Mouse (Mus musculus) heart, adult 2 months (tissue): ENCODE measurements around the gene Usp22. TPM values are rescaled to one million over a fixed set of nuclear protein-coding genes. Genes with fewer than 3 reads are reported as not detected.

Experiments
- DNase-seq, 2 experiments: peaks; one replicate each; pipeline ENCODE4 v3.0.0; 2021
- H3K27ac ChIP-seq: fragments of 200-600 bp; 2 replicates; pipeline ENCODE4 v1.8.1; 2022
- H3K27me3 ChIP-seq: fragments of 200-500 bp; 2 replicates; pipeline ENCODE4 v1.6.1; 2012; ENCODE audit warnings: mild to moderate bottlenecking, low read length, inconsistent platforms, mixed read lengths; ENCODE audit not compliant: control insufficient read depth, insufficient read depth
- H3K36me3 ChIP-seq: fragments of 200-500 bp; 2 replicates; pipeline ENCODE4 v1.6.1; 2012; ENCODE audit warnings: low read length, inconsistent platforms; ENCODE audit not compliant: control insufficient read depth, insufficient read depth
- H3K4me1 ChIP-seq: fragments of 200-500 bp; 2 replicates; pipeline ENCODE4 v1.6.1; 2011; ENCODE audit warnings: low read length; ENCODE audit not compliant: control insufficient read depth, insufficient read depth
- H3K4me3 ChIP-seq: fragments of 200-600 bp; 2 replicates; pipeline ENCODE4 v1.8.1; 2022
- H3K79me2 ChIP-seq: fragments of 200-500 bp; replicated peaks from 2 replicates; pipeline ENCODE4 v1.6.1; 2012; ENCODE audit warnings: mild to moderate bottlenecking, inconsistent platforms, low read length, moderate library complexity, mixed read lengths; ENCODE audit not compliant: control insufficient read depth, insufficient read depth
- H3K9ac ChIP-seq: fragments of 200-500 bp; 2 replicates; pipeline ENCODE4 v1.6.1; 2012; ENCODE audit warnings: low read depth, mild to moderate bottlenecking, control low read depth, inconsistent platforms, low read length, mixed read lengths
- CTCF ChIP-seq: fragments of 200-600 bp; IDR thresholded peaks from 2 replicates; pipeline ENCODE4 v1.8.1; 2022; ENCODE audit warnings: antibody characterized with exemption, mild to moderate bottlenecking, moderate library complexity
- EP300 ChIP-seq: fragments of 200-500 bp; IDR thresholded peaks from 2 replicates; pipeline ENCODE4 v1.6.1; 2011; ENCODE audit warnings: low read depth, low read length, control low read depth; ENCODE audit not compliant: insufficient read depth
- POLR2A ChIP-seq: fragments of 200-500 bp; IDR thresholded peaks from 2 replicates; pipeline ENCODE4 v1.6.1; 2011; ENCODE audit warnings: mild to moderate bottlenecking, low read depth, low read length, control low read depth; ENCODE audit not compliant: insufficient read depth
- WGBS: fragments of 180-500 bp; shearing (Covaris S2); methylation state at CpG from one replicate; pipeline ENCODE4 v1.1.7; 2018; 5-methylcytosine and 5-hydroxymethylcytosine counted together
- intact Hi-C: fragments of 180-260 bp; cut with DNase I; formaldehyde crosslinking; loops from one replicate; pipeline ENCODE4 v1.15.1; 2025
- polyA plus RNA-seq: library from polyadenylated mRNA; depleted of rRNA; stranded (reverse); fragments of >200 nt; gene quantifications from 2 replicates; pipeline ENCODE4 v1.2.3, GENCODE M21; 2012; rRNA removed
- total RNA-seq, 2 experiments: library from RNA; stranded (reverse); gene quantifications; 2 replicates each; pipeline ENCODE4 v1.2.3; 2021

The Usp22 gene
- total and polyA plus RNA-seq, 3 experiments = 21.7 to 27.1 (median 22.6) TPM

GRCm38 (mm10) chr11:61110113-61110512 is 64.7 kb downstream of the Usp22 start:
- Histone ChIP-seq H3K27ac (no peak overlapping the region), H3K4me1 (no peaks in the 10 kb centered on the region), H3K4me3 (no peak overlapping the region), H3K27me3 (no peaks in the 10 kb centered on the region), H3K36me3 (no peaks in the 10 kb centered on the region), H3K9ac (no peak overlapping the region), H3K79me2 (no peaks in the 10 kb centered on the region)
- no peak for TF ChIP-seq CTCF
- no peak for TF ChIP-seq POLR2A
- no peak for TF ChIP-seq EP300
- DNase-seq = no peak
- intact Hi-C loops = no loop called here
- 66% methylated on average over 10 of the region's 10 CpGs for WGBS

- no peaks in the 10 kb centered on the region for H3K4me1 ChIP-seq
- WGBS = 73% methylated on average over 6 of the region's 6 CpGs
- no peaks in the 10 kb centered on the region for H3K79me2 ChIP-seq
- no peaks in the 10 kb centered on the region for H3K27me3 ChIP-seq
- H3K27ac ChIP-seq = no peak overlapping the region
- no peak overlapping the region for H3K9ac ChIP-seq
- TF ChIP-seq CTCF (no peak), EP300 (no peak), POLR2A (no peak)
- no peak overlapping the region for H3K4me3 ChIP-seq
- no peak for DNase-seq
- intact Hi-C loops = loop anchor here (5.0 to 10.0 kb wide), 3 partner anchors 278 to 735 kb away; no protein-coding TSS in a partner anchor
- H3K36me3 ChIP-seq = no peaks in the 10 kb centered on the region
These were observed 65.1 kb downstream of the Usp22 start for GRCm38 (mm10) chr11:61109707-61110106.

- Histone ChIP-seq H3K36me3 (no peaks in the 10 kb centered on the region), H3K4me3 (no peak overlapping the region), H3K79me2 (no peaks in the 10 kb centered on the region), H3K27ac (no peak overlapping the region), H3K27me3 (no peaks in the 10 kb centered on the region), H3K4me1 (no peaks in the 10 kb centered on the region), H3K9ac (no peak overlapping the region)
- WGBS = 76% methylated on average over 12 of the region's 12 CpGs
- TF ChIP-seq EP300 (no peak), POLR2A (no peak), CTCF (no peak)
- DNase-seq = peak in 1 of 2 experiments; percentile 28
- intact Hi-C loops = loop anchor here (5.0 to 10.0 kb wide), 3 partner anchors 278 to 734 kb away; no protein-coding TSS in a partner anchor
These were observed 65.9 kb downstream of the Usp22 start for GRCm38 (mm10) chr11:61108911-61109361.

- Histone ChIP-seq H3K4me1 (no peaks in the 10 kb centered on the region), H3K27ac (no peak overlapping the region), H3K9ac (no peak overlapping the region), H3K36me3 (no peaks in the 10 kb centered on the region), H3K27me3 (no peaks in the 10 kb centered on the region), H3K79me2 (no peaks in the 10 kb centered on the region), H3K4me3 (no peak overlapping the region)
- DNase-seq = peak; percentile 81 to 83
- intact Hi-C loops = loop anchor here (1.0 to 10.0 kb wide), 3 partner anchors 50 to 730 kb away; no protein-coding TSS in a partner anchor
- WGBS = 19% methylated on average over 20 of the region's 20 CpGs
- no peak for TF ChIP-seq POLR2A
- TF ChIP-seq EP300 = peak; percentile 95
These were observed 70.5 kb downstream of the Usp22 start for GRCm38 (mm10) chr11:61104241-61104901.

GRCm38 (mm10) chr11:61102397-61103339 is 72.2 kb downstream of the Usp22 start:
- 70% methylated on average over 13 of the region's 13 CpGs for WGBS
- intact Hi-C loops = loop anchor here (10.0 kb wide), 1 partner anchor 728 kb away; no protein-coding TSS in a partner anchor
- H3K27ac ChIP-seq = no peak overlapping the region
- H3K9ac ChIP-seq = no peak overlapping the region
- no peak for TF ChIP-seq EP300
- TF ChIP-seq CTCF = no peak
- no peak for TF ChIP-seq POLR2A
- H3K27me3 ChIP-seq = no peaks in the 10 kb centered on the region
- H3K36me3 ChIP-seq = no peaks in the 10 kb centered on the region
- H3K4me3 ChIP-seq = no peak overlapping the region
- no peak for DNase-seq
- no peaks in the 10 kb centered on the region for H3K4me1 ChIP-seq
- no peaks in the 10 kb centered on the region for H3K79me2 ChIP-seq

Other genes starting within 250 kb of the Usp22 start
- 10 to 100 TPM; 71.1 to 79.3 TPM for gene Map2k3, start 243.0 kb downstream of the Usp22 start, total RNA-seq
- 56.5 and 56.7 TPM in 2 replicates for gene Map2k3, start 243.0 kb downstream of the Usp22 start, polyA plus RNA-seq
- 10 to 100 TPM; 26.7 to 35.7 TPM for gene Kcnj12, start 152.5 kb downstream of the Usp22 start, total RNA-seq
- 29.5 and 42.6 TPM in 2 replicates for gene Kcnj12, start 152.5 kb downstream of the Usp22 start, polyA plus RNA-seq
- under 1 TPM; 0.25 to 0.70 TPM for gene Tnfrsf13b, start 48.3 kb downstream of the Usp22 start, total RNA-seq
- 1.5 and 4.4 TPM in 2 replicates for gene Tnfrsf13b, start 48.3 kb downstream of the Usp22 start, polyA plus RNA-seq
- gene Aldh3a1, start 32.5 kb upstream of the Usp22 start, total RNA-seq = 1 to 10 TPM; 1.0 to 1.6 TPM
- 1.1 and 3.3 TPM in 2 replicates for gene Aldh3a1, start 32.5 kb upstream of the Usp22 start, polyA plus RNA-seq
- gene Aldh3a2, start 92.4 kb upstream of the Usp22 start, total RNA-seq = 10 to 100 TPM; 33.8 to 36.4 TPM
- 26.2 and 40.9 TPM in 2 replicates for gene Aldh3a2, start 92.4 kb upstream of the Usp22 start, polyA plus RNA-seq
- gene Slc47a2, start 167.8 kb upstream of the Usp22 start, total RNA-seq = not detected
- 0.04 and 0.12 TPM in 2 replicates for gene Slc47a2, start 167.8 kb upstream of the Usp22 start, polyA plus RNA-seq
- 10 to 100 TPM; 27.7 to 32.0 TPM for gene Slc47a1, start 203.3 kb upstream of the Usp22 start, total RNA-seq
- gene Slc47a1, start 203.3 kb upstream of the Usp22 start, polyA plus RNA-seq = 51.1 and 92.7 TPM in 2 replicates